Mouse (Mus musculus): ENCODE data around the gene Arl3. TPM values are rescaled to one million over a fixed set of nuclear protein-coding genes. Genes with fewer than 3 reads are reported as not detected.

The Arl3 gene
- total RNA-seq, 4 experiments from 2014 or later = 51.1 to 76.4 (median 62.8) TPM

- DNase-seq (ENCODE audit: low spot score in 2 of 2) = no peak
Observed at GRCm38 (mm10) chr19:46518352-46518787, 54.6 kb downstream of the Arl3 start.

DNA sequence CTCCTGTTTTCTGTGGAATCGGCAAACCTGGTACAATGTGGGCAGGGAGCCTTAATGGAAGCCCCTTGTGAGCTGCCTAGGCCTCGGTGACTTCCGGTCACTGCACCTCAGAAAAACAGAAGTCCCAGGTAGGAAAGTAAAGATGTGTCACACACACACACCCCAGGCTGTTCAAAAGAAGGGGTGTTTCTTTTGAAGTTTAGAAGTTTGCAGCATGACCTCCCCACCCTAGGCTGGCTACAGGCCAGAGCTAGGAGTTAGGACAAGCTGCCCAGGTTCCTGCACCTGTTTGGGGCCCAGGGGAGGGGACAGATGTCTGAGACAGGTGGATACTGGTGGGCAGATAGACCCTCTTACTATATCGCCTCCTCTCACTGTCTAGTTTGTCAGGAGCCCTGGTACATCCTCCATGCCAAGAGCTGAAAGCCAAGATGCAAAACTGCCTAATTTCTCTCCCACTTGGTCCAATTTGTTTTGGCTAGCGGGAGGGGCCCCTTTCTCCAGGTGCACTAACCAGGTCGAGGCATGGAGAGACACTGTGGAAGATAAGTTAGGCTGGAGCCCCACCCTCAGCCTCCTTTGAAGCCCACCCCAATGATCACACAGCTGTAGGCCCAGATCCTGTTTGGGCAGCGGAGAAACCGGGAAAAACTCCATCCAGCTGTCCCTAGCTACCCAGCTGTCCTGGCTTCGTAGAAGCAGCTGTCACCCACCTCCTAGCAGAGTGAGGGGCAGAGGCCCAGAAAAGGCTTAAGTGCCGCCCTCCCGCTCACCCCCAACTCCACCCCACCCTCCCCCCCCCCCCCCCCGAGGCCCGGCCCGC, 55.3 kb downstream of the Arl3 start:
- no peak for DNase-seq (ENCODE audit: low spot score in 2 of 2)

GRCm38 (mm10) chr19:46516667-46517528, 56.1 kb downstream of the Arl3 start:
- DNase-seq (ENCODE audit: low spot score in 2 of 2) = no peak

DNA sequence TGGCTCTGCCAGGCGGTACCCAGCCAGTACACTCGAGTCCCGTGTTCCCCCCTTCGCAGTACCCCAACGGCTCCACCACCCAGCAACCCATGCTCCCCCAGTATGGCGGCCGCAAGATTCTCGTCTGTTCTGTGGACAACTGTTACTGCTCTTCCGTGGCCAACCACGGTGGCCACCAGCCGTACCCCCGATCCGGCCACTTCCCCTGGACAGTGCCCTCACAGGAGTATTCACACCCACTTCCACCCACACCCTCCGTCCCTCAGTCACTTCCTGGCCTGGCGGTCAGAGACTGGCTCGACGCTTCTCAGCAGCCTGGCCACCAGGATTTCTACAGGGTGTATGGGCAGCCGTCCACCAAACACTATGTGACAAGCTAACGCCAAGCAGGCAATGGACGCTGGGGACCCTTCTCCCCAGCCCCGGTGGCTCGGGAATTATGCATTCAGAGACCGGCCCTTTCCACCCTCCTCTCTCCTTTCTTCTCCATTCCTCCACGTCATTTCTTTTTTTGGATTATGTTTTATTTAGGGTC, 57.6 kb downstream of the Arl3 start:
- no peak for DNase-seq (ENCODE audit: low spot score in 2 of 2)

DNA sequence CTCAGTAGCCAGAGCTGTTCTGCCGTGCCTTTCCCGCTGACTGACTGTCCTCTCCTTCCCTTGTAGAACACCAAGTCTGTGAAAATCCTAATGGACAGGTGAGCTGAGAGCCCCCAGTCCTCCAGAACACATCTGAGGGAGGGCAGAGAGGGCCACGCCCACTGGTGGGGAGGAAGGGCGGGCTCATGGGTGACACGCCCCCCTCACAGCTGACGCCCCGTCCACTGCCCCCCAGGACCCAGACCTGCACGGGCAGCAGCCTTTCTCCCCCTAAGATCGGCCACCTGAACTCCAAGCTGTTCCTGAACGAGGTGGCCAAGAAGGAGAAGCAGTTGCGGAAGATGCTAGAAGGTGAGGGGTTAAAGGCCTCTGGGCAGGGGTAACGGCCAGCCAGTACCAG, 58.6 kb downstream of the Arl3 start:
- no peak for DNase-seq (ENCODE audit: low spot score in 2 of 2)

DNA sequence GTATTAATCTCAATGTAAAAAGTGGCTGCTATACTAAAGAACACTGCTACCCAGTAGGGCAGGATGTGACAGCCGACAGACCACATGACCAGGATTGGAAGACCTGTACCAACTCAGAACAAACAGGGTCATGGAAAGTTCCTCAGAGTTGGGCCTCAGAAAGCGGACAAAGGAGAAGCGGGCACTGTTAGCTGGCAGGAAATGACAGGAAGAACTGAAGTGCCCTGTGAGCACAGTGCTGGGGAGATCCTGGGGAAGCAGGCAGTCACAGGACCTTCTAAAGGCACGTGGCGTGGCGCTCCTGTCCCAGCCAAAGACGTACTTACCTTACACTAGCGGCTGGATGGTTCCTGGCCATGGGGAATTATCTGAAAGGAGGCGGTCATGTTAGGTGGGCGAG, 61.7 kb downstream of the Arl3 start:
- no peak for DNase-seq (ENCODE audit: low spot score in 2 of 2)

GRCm38 (mm10) chr19:46510824-46511223, 62.2 kb downstream of the Arl3 start:
- DNase-seq (ENCODE audit: low spot score in 2 of 2) = no peak

GRCm38 (mm10) chr19:46510401-46510800, 62.6 kb downstream of the Arl3 start:
- DNase-seq (ENCODE audit: low spot score in 2 of 2) = no peak

DNA sequence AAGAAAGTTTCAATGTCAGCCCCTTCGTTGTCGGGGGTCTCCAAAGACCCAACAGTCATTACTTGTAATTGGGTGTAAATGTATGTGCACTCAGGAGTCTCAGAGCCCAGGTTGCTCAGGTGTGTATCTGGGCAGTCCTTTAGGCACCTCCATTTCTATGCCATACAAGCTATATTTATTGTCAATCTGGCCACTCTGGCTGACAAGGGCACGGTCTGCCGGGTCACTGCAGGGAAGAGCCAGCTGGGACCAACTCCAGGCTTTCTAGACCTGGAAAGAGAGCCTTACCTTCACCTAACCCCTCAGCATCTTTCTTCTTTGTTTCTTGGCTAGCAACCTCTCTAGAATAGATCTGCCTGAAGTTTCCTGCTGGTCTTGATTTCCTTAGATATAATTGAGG, 63.3 kb downstream of the Arl3 start:
- DNase-seq (ENCODE audit: low spot score in 2 of 2) = no peak

DNA sequence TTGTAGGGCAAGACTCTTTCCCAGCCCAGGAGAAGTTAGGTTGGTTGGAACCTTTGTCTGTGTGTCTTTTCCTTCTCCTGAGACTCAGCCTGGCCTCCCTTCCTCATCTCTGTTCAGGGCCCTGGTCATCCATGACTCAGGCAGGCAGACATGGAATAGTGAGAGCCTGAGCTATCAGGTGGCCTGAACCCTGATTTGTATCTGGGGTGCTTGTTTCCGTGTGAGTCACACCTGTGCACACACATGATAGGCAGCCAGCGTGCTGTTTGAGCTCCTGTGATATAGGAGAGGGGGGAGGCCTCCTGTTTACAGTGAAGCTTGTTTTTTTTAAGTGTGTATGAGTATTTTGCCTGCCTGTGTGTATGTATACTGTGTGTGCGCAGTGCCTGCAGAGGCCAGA, 63.8 kb downstream of the Arl3 start:
- no peak for DNase-seq (ENCODE audit: low spot score in 2 of 2)

DNA sequence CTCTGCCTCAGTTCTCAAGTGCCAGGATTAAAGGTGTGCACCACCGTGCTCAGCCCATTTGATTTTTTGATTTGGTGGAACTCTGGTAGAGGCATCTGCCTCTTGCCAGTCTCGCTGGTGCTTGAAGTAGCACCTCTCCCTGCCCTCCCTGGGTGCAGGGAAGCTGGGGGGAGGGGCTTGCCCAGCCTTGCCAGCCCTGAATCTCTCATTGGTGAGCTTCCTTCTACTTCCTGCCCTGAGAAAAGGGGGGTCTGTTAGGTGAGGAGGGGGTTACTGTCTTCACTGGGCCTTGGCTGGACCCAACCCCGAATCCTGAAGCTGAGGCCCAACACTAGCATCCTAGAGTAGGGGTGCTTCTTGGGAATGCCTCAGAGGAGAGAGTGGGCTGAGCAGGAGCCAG, 64.3 kb downstream of the Arl3 start:
- no peak for DNase-seq (ENCODE audit: low spot score in 2 of 2)

- DNase-seq (ENCODE audit: low spot score in 2 of 2) = no peak
Observed at GRCm38 (mm10) chr19:46507806-46508205, 65.2 kb downstream of the Arl3 start.

DNA sequence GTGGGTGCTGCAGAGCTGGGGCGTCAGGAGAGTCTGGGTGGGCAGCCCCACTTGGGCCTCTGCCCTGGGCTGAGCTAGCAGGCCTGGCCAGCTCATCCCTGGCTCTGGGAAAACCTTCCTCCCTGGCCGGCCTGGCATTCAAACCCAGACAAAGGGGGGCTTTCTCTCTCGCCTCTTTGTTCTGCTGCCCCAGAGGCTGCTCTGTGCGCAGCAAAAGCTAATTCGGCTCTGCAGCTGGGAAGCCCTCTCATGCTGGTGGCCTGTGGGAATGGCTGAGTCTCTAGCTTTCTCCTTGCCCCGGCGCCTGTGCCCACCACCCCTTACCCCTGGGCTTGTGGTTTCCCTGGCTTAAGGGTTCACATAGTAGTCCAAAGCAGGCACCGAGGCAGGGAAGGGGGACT, 65.8 kb downstream of the Arl3 start:
- DNase-seq (ENCODE audit: low spot score in 2 of 2) = no peak

- no peak for DNase-seq (ENCODE audit: low spot score in 2 of 2)
Observed at GRCm38 (mm10) chr19:46506372-46506717, 66.7 kb downstream of the Arl3 start.

DNA sequence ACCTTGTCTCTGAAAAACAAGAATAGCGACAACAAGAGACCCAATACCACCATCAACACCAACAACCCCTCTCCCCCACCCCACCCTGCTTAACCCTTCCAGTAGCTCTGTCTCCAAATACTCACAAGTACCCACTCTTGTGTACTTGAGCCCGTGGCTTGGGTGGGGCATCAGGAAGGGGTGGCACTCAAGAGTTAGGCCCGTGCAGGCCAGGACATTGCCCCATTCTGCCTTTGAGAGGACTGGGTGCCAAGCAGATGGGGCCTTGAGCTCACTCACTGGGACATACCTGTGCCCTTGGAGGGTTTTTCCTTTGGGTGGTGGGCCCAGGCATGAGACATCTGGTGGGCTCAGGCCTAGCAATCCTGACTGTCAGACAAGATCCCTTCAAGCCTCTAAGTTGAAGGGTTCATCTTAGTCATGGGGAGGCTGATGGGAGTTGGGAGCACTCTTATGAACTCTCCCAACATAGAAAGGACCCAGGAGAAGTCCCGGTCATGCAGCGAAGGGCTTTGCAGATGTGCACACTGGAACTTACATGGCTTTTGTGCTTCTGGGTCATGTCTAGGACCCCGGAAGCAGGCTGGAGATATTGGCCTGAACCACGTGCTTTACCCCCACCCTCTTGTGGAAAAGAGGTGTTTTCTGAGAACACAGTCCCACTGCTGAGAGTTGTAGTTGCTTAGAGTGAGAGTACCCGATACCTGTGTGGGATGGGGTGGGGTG, 67.2 kb downstream of the Arl3 start:
- no peak for DNase-seq (ENCODE audit: low spot score in 2 of 2)

- no peak for DNase-seq (ENCODE audit: low spot score in 2 of 2)
Observed at GRCm38 (mm10) chr19:46504822-46505417, 68.1 kb downstream of the Arl3 start.

GRCm38 (mm10) chr19:46504085-46504552, 68.9 kb downstream of the Arl3 start:
- peak in 1 of 2 experiments; percentile 33 for DNase-seq (ENCODE audit: low spot score in 2 of 2)

- peak; percentile 55 to 65 for DNase-seq (ENCODE audit: low spot score in 2 of 2)
Observed at GRCm38 (mm10) chr19:46503351-46504084, 69.5 kb downstream of the Arl3 start.

GRCm38 (mm10) chr19:46502471-46503166, 70.4 kb downstream of the Arl3 start:
- DNase-seq (ENCODE audit: low spot score in 2 of 2) = peak; percentile 59 to 79

GRCm38 (mm10) chr19:46502069-46502455, 70.9 kb downstream of the Arl3 start:
- peak; percentile 75 to 83 for DNase-seq (ENCODE audit: low spot score in 2 of 2)
